Mouse (Mus musculus): Measurements from ENCODE around the gene Nr4a2. TPM values are rescaled to one million over a fixed set of nuclear protein-coding genes. Genes with fewer than 3 reads are reported as not detected.

Nr4a2 gene
- total and polyA plus RNA-seq, 3 experiments, result 2.0 TPM; not detected in 1

- TF ChIP-seq ZC3H11A (IDR thresholded peaks at IDR 0.05; ENCODE audit: low read depth, low read length) (no peak), RAD21 (IDR thresholded peaks at IDR 0.05; ENCODE audit: low read depth, low read length) (no peak), CTCF (IDR thresholded peaks at IDR 0.05 in 2 of 3, conservative IDR thresholded peaks at IDR 0.05 in 1 of 3; ENCODE audit: control insufficient read depth in 1 of 3, insufficient read depth in 1 of 3, low read depth in 2 of 3, low read length in 3 of 3, poor library complexity in 1 of 3, severe bottlenecking in 1 of 3) (no peak), NELFE (IDR thresholded peaks at IDR 0.05; ENCODE audit: low read depth, low read length) (no peak), MAX (IDR thresholded peaks at IDR 0.05; ENCODE audit: low read length) (no peak), GABPA (IDR thresholded peaks at IDR 0.05; ENCODE audit: low read depth, low read length) (no peak), MYC (IDR thresholded peaks at IDR 0.05; ENCODE audit: low read depth, low read length) (no peak), E2F4 (IDR thresholded peaks at IDR 0.05; ENCODE audit: borderline replicate concordance, low read depth, low read length) (no peak), GATA1 (IDR thresholded peaks at IDR 0.05; ENCODE audit: low read depth, low read length) (no peak), MEF2A (IDR thresholded peaks at IDR 0.05; ENCODE audit: extremely low read depth, insufficient replicate concordance, low read depth, low read length, poor library complexity, severe bottlenecking) (no peak), MAZ (IDR thresholded peaks at IDR 0.05; ENCODE audit: low read depth, low read length) (no peak), USF1 (IDR thresholded peaks at IDR 0.05; ENCODE audit: low read depth, low read length) (no peak)
- Histone ChIP-seq H3K4me1 (ENCODE audit: control insufficient read depth in 1 of 2, insufficient read depth in 2 of 2, low read length in 2 of 2) (0 out of 4 replicates have a peak, but pooled peaks cover 0 to 3% of the 10 kb centered on the region in 2 experiments), H3K27me3 (ENCODE audit: control insufficient read depth in 1 of 2, insufficient read depth in 2 of 2, low read length in 2 of 2) (no peaks in the 10 kb centered on the region), H3K4me3 (ENCODE audit: control insufficient read depth in 1 of 2, insufficient read depth in 1 of 2, low read depth in 2 of 2, low read length in 2 of 2) (no peak overlapping the region), H3K27ac (ENCODE audit: control insufficient read depth, low read depth, low read length) (no peak overlapping the region), H3K36me3 (ENCODE audit: control insufficient read depth in 1 of 2, insufficient read depth in 2 of 2, low read length in 2 of 2) (peaks cover 0 to 2% of the 10 kb centered on the region in 2 experiments; a peak in 1 of 4 replicates), H3K79me2 (ENCODE audit: control insufficient read depth, insufficient read depth, low read length, poor library complexity) (no peaks in the 10 kb centered on the region; the same call in 1 of the 2 replicates), H3K9me3 (replicated peaks; ENCODE audit: insufficient read depth, low read length) (no peaks in the 10 kb centered on the region), H3K9ac (ENCODE audit: control insufficient read depth, low read depth, low read length, poor library complexity, severe bottlenecking) (no peak overlapping the region)
- no peak for DNase-seq (ENCODE audit: low read depth, low spot score)
These were observed 13.9 kb downstream of the Nr4a2 start for GRCm38 (mm10) chr2:57109926-57110325.

GRCm38 (mm10) chr2:57109301-57109700 is 14.5 kb downstream of the Nr4a2 start:
- no peak for DNase-seq (ENCODE audit: low read depth, low spot score)
- no peak overlapping the region for H3K27ac ChIP-seq (ENCODE audit: control insufficient read depth, low read depth, low read length)
- no peaks in the 10 kb centered on the region for H3K27me3 ChIP-seq (ENCODE audit: control insufficient read depth in 1 of 2, insufficient read depth in 2 of 2, low read length in 2 of 2)
- 0 out of 4 replicates have a peak, but pooled peaks cover 0 to 3% of the 10 kb centered on the region in 2 experiments for H3K4me1 ChIP-seq (ENCODE audit: control insufficient read depth in 1 of 2, insufficient read depth in 2 of 2, low read length in 2 of 2)
- H3K36me3 ChIP-seq (ENCODE audit: control insufficient read depth in 1 of 2, insufficient read depth in 2 of 2, low read length in 2 of 2), result peaks cover 0 to 2% of the 10 kb centered on the region in 2 experiments; a peak in 1 of 4 replicates
- H3K9ac ChIP-seq (ENCODE audit: control insufficient read depth, low read depth, low read length, poor library complexity, severe bottlenecking), result no peak overlapping the region
- no peaks in the 10 kb centered on the region for H3K9me3 ChIP-seq (replicated peaks; ENCODE audit: insufficient read depth, low read length)
- TF ChIP-seq CHD1 (IDR thresholded peaks at IDR 0.05; ENCODE audit: low read depth, low read length) (no peak), GATA1 (IDR thresholded peaks at IDR 0.05; ENCODE audit: low read depth, low read length) (no peak), ZNF384 (IDR thresholded peaks at IDR 0.05; ENCODE audit: low read depth, low read length) (no peak), CHD2 (IDR thresholded peaks at IDR 0.05; ENCODE audit: low read length) (no peak), USF1 (IDR thresholded peaks at IDR 0.05; ENCODE audit: low read depth, low read length) (no peak), ELF1 (IDR thresholded peaks at IDR 0.05; ENCODE audit: low read depth, low read length) (no peak), USF2 (IDR thresholded peaks at IDR 0.05; ENCODE audit: borderline replicate concordance in 1 of 2, insufficient read depth in 1 of 2, low read depth in 1 of 2, low read length in 2 of 2) (no peak), MYB (IDR thresholded peaks at IDR 0.05; ENCODE audit: low read depth, low read length) (no peak), TAL1 (IDR thresholded peaks at IDR 0.05; ENCODE audit: low read length) (no peak), SMC3 (IDR thresholded peaks at IDR 0.05; ENCODE audit: low read depth, low read length) (no peak)
- H3K79me2 ChIP-seq (ENCODE audit: control insufficient read depth, insufficient read depth, low read length, poor library complexity), result no peaks in the 10 kb centered on the region
- no peak overlapping the region for H3K4me3 ChIP-seq (ENCODE audit: control insufficient read depth in 1 of 2, insufficient read depth in 1 of 2, low read depth in 2 of 2, low read length in 2 of 2)
